Comparison of ENCODE assay signal across 17 mouse cellular contexts in genomic region chr10:120114493-120114892, GRCm38 (mm10). TPM values are rescaled to one million over a fixed set of nuclear protein-coding genes. Genes with fewer than 3 reads are reported as not detected.
DNase-seq lines count a peak whose midpoint lies in the region; TF ChIP-seq lines count a peak whose summit lies in the region.
"Had no signal": no experiment of that assay in that cellular context is flagged by ENCODE, and none has a peak within 500 bp of the region (broad histone marks: within the 10 kb centered on the region; RNA-seq: fewer than 3 reads in every experiment).

No protein-coding gene starts in this region.

- TF ChIP-seq EP300 in ES-Bruce4 (IDR thresholded peaks at IDR 0.05; ENCODE audit: insufficient read depth, low read depth, low read length), result peak; percentile 86

- no peak for TF ChIP-seq POLR2A in ES-Bruce4 (IDR thresholded peaks at IDR 0.05; ENCODE audit: insufficient read depth, low read length)

- peak overlapping the region; percentile 98 for H3K27ac ChIP-seq in ES-Bruce4 (ENCODE audit: insufficient read depth, low read length)
- peak overlapping the region; percentile 90; the same call in 1 of the 2 replicates for H3K27ac ChIP-seq in ES-E14 (ENCODE audit: insufficient read depth, low read depth, low read length, poor library complexity, severe bottlenecking)
- H3K27ac ChIP-seq: embryonic facial prominence, embryonic 10.5 days; embryonic facial prominence, embryonic 12.5 days; forebrain, embryonic 12.5 days had no signal

- H3K4me1 ChIP-seq in ES-Bruce4 (ENCODE audit: control insufficient read depth, insufficient read depth, low read length), result no peaks in the 10 kb centered on the region
- H3K4me1 ChIP-seq in ES-E14 (ENCODE audit: control insufficient read depth in 2 of 2, insufficient read depth in 2 of 2, low read length in 2 of 2, poor library complexity in 1 of 2), result peaks cover 0 to 6% of the 10 kb centered on the region in 2 experiments; a peak in 2 of 4 replicates

- H3K9me3 ChIP-seq in ES-Bruce4 (replicated peaks; ENCODE audit: control insufficient read depth, insufficient read depth, low read length, poor library complexity, severe bottlenecking), result no peaks in the 10 kb centered on the region
- H3K9me3 ChIP-seq in ES-E14 (ENCODE audit: control insufficient read depth, insufficient read depth, low read depth, low read length), result no peaks in the 10 kb centered on the region
- H3K9me3 ChIP-seq: embryonic facial prominence, embryonic 10.5 days; embryonic facial prominence, embryonic 12.5 days; forebrain, embryonic 12.5 days had no signal

- intact Hi-C loops in left cerebral cortex, postnatal 25 days (cut with DNase I), result no loop called here

- in situ Hi-C loops in ES-E14 (cut with MboI; ENCODE audit: low sequenced_read_pairs in 2 of 2, unreplicated experiment in 2 of 2), result no loop called here

- no peak overlapping the region for H3K4me3 ChIP-seq in ES-Bruce4 (ENCODE audit: low read depth, low read length)
- H3K4me3 ChIP-seq in ES-E14 (ENCODE audit: insufficient read depth in 1 of 2, low read depth in 1 of 2, low read length in 2 of 2, poor library complexity in 1 of 2, severe bottlenecking in 1 of 2), result no peak overlapping the region; a peak in 1 of 4 replicates
- H3K4me3 ChIP-seq: embryonic facial prominence, embryonic 10.5 days; embryonic facial prominence, embryonic 12.5 days; forebrain, embryonic 12.5 days had no signal

- H3K9ac ChIP-seq in ES-Bruce4 (ENCODE audit: low read depth, poor library complexity, severe bottlenecking), result peak overlapping the region; percentile 46
- H3K9ac ChIP-seq in ES-E14 (ENCODE audit: insufficient read depth, low read depth, low read length, poor library complexity, severe bottlenecking), result no peak overlapping the region
- H3K9ac ChIP-seq: embryonic facial prominence, embryonic 12.5 days; forebrain, embryonic 12.5 days had no signal

- DNase-seq in ES-E14 (ENCODE audit: low read depth, low spot score), result peak; percentile 75
- DNase-seq in ZHBTc4 (ENCODE audit: low read depth, low spot score), result peak; percentile 94
- no peak for DNase-seq in T-cell, adult 2 months (ENCODE audit: low spot score)
- DNase-seq in spleen, adult 12 weeks (ENCODE audit: low spot score), result no peak
- no peak for DNase-seq in left cerebral cortex, postnatal 25 days (ENCODE audit: low spot score in 2 of 2)
- DNase-seq: adrenal gland, adult 8-10 months; adrenal gland, postnatal 14 days; adrenal gland, postnatal 36 days; cerebellum, adult 11-12 months; cerebellum, adult 2 months; cerebellum, adult 9-10 months; cerebellum, postnatal 10 days; cerebellum, postnatal 25 days had no signal

- TF ChIP-seq CTCF in ES-Bruce4 (IDR thresholded peaks at IDR 0.05; ENCODE audit: low read depth, low read length), result no peak

- H3K27me3 ChIP-seq in ES-Bruce4 (ENCODE audit: control insufficient read depth, insufficient read depth, low read length, poor library complexity, severe bottlenecking), result no peaks in the 10 kb centered on the region
- H3K27me3 ChIP-seq: embryonic facial prominence, embryonic 12.5 days had no signal

- peaks cover 12% of the 10 kb centered on the region for H3K36me3 ChIP-seq in ES-Bruce4 (ENCODE audit: control insufficient read depth, insufficient read depth, low read length, poor library complexity, severe bottlenecking)
- 0 out of 2 replicates have a peak, but pooled peaks cover 3% of the 10 kb centered on the region for H3K36me3 ChIP-seq in ES-E14 (ENCODE audit: control insufficient read depth, insufficient read depth, low read length, poor library complexity, severe bottlenecking)
- H3K36me3 ChIP-seq: embryonic facial prominence, embryonic 10.5 days; embryonic facial prominence, embryonic 12.5 days; forebrain, embryonic 12.5 days had no signal

TF ChIP-seq in ES-E14, 5 proteins besides CTCF, POLR2A, EP300 and RAD21:
- no peak for TF ChIP-seq MAFK (IDR thresholded peaks at IDR 0.05; ENCODE audit: insufficient read depth, low read depth, low read length)
- TF ChIP-seq HCFC1 (IDR thresholded peaks at IDR 0.05; ENCODE audit: borderline replicate concordance, insufficient read depth, low read length), result no peak
- no peak for TF ChIP-seq ZC3H11A (IDR thresholded peaks at IDR 0.05; ENCODE audit: borderline replicate concordance, low read depth, low read length)
- TF ChIP-seq ZNF384 (IDR thresholded peaks at IDR 0.05; ENCODE audit: low read depth, low read length), result no peak
- no peak for TF ChIP-seq CHD2 (IDR thresholded peaks at IDR 0.05; ENCODE audit: low read depth, low read length)

RNA-seq across cellular contexts. Expression of gene Helb, which starts 1.7 kb away (rescaled TPM):
- polyA plus RNA-seq in ES-Bruce4 (2011; ENCODE audit: insufficient read depth, insufficient read length, low read depth, missing spikeins), result 30.4 and 30.9 TPM in 2 replicates
- total RNA-seq in ES-E14 (2012; rRNA removed), result 26.6 and 38.3 TPM in 2 replicates
- 1 to 10 TPM; 3.3 to 3.6 TPM for total RNA-seq in left cerebral cortex, postnatal 25 days (2021)

Comparison
In these comparisons a context has a peak if more than half of its experiments do, and no peak if none do; other contexts are left out.
1. DNase-seq: peak in ES-E14 (single experiment) and ZHBTc4 (single experiment); none in T-cell, adult 2 months (single experiment), spleen, adult 12 weeks (single experiment) and left cerebral cortex, postnatal 25 days (0 of 2).